In genomic region chr13:106858779-106859178, GRCm38 (mm10) we compare ENCODE assay signal across 21 mouse cellular contexts.
DNase-seq lines count a peak whose midpoint lies in the region; ATAC-seq and TF ChIP-seq lines count a peak whose summit lies in the region.
"Had no signal": no experiment of that assay in that cellular context is flagged by ENCODE, and none has a peak within 500 bp of the region (broad histone marks: within the 10 kb centered on the region; RNA-seq: fewer than 3 reads in every experiment).

No protein-coding gene starts in this region.

- H3K9ac ChIP-seq in intestine, embryonic 15.5 days: no peak overlapping the region
- H3K9ac ChIP-seq in intestine, embryonic 16.5 days (ENCODE audit: low read depth, low read length): no peak overlapping the region
- no peak overlapping the region for H3K9ac ChIP-seq in intestine, postnatal 0 days (ENCODE audit: low read depth, low read length)

- no peaks in the 10 kb centered on the region for H3K27me3 ChIP-seq in intestine, embryonic 15.5 days (replicated peaks)
- no peaks in the 10 kb centered on the region for H3K27me3 ChIP-seq in intestine, embryonic 16.5 days (replicated peaks; ENCODE audit: control insufficient read depth, insufficient read depth, low read length)
- no peaks in the 10 kb centered on the region for H3K27me3 ChIP-seq in intestine, postnatal 0 days (replicated peaks; ENCODE audit: control insufficient read depth, insufficient read depth, low read length)
- no peaks in the 10 kb centered on the region for H3K27me3 ChIP-seq in heart, embryonic 10.5 days (ENCODE audit: insufficient read depth, poor library complexity, severe bottlenecking)
- H3K27me3 ChIP-seq: CH12.LX, Patski had no signal

- H3K36me3 ChIP-seq in intestine, embryonic 15.5 days: no peaks in the 10 kb centered on the region
- no peaks in the 10 kb centered on the region for H3K36me3 ChIP-seq in intestine, embryonic 16.5 days (ENCODE audit: control insufficient read depth, insufficient read depth, low read length)
- H3K36me3 ChIP-seq in intestine, postnatal 0 days (ENCODE audit: control insufficient read depth, insufficient read depth): 0 out of 2 replicates have a peak, but pooled peaks cover 3% of the 10 kb centered on the region
- peaks cover 37% of the 10 kb centered on the region for H3K36me3 ChIP-seq in heart, embryonic 10.5 days

- no peaks in the 10 kb centered on the region for H3K9me3 ChIP-seq in intestine, embryonic 15.5 days
- no peaks in the 10 kb centered on the region for H3K9me3 ChIP-seq in intestine, embryonic 16.5 days (ENCODE audit: control insufficient read depth, low read length)
- no peaks in the 10 kb centered on the region for H3K9me3 ChIP-seq in intestine, postnatal 0 days (ENCODE audit: control insufficient read depth)
- H3K9me3 ChIP-seq in heart, embryonic 10.5 days: no peaks in the 10 kb centered on the region
- H3K9me3 ChIP-seq: G1E had no signal

- peak; percentile 72 for ATAC-seq in intestine, embryonic 15.5 days
- ATAC-seq in intestine, embryonic 16.5 days: peak; percentile 95
- peak; percentile 90 for ATAC-seq in intestine, postnatal 0 days
- ATAC-seq: activated CD4-positive, CD25-positive, alpha-beta regulatory T cell, adult 4 months; CD4-positive, CD25-positive, alpha-beta regulatory T cell, adult 4 months; Patski had no signal

- no peak overlapping the region for H3K4me2 ChIP-seq in intestine, embryonic 15.5 days (replicated peaks)
- H3K4me2 ChIP-seq in intestine, embryonic 16.5 days (ENCODE audit: low read depth, low read length): no peak overlapping the region
- no peak overlapping the region for H3K4me2 ChIP-seq in intestine, postnatal 0 days (replicated peaks; ENCODE audit: low read depth)

- no peaks in the 10 kb centered on the region for H3K4me1 ChIP-seq in intestine, embryonic 15.5 days (replicated peaks)
- no peaks in the 10 kb centered on the region for H3K4me1 ChIP-seq in intestine, embryonic 16.5 days (ENCODE audit: control insufficient read depth, insufficient read depth, low read length)
- no peaks in the 10 kb centered on the region for H3K4me1 ChIP-seq in intestine, postnatal 0 days (replicated peaks; ENCODE audit: control insufficient read depth, insufficient read depth, low read length)
- H3K4me1 ChIP-seq in heart, embryonic 10.5 days: no peaks in the 10 kb centered on the region

- no peak overlapping the region for H3K4me3 ChIP-seq in intestine, embryonic 15.5 days (replicated peaks)
- H3K4me3 ChIP-seq in intestine, embryonic 16.5 days (ENCODE audit: low read length): no peak overlapping the region
- H3K4me3 ChIP-seq in intestine, postnatal 0 days (ENCODE audit: low read depth, low read length): no peak overlapping the region
- H3K4me3 ChIP-seq in heart, embryonic 10.5 days: no peak overlapping the region

- no peak for TF ChIP-seq CTCF in intestine, postnatal 0 days (IDR thresholded peaks at IDR 0.05; ENCODE audit: low read depth)

- no peak overlapping the region for H3K27ac ChIP-seq in intestine, embryonic 15.5 days
- no peak overlapping the region for H3K27ac ChIP-seq in intestine, embryonic 16.5 days (ENCODE audit: low read length)
- no peak overlapping the region for H3K27ac ChIP-seq in intestine, postnatal 0 days (ENCODE audit: low read depth, low read length)
- H3K27ac ChIP-seq in heart, embryonic 10.5 days: no peak overlapping the region

- WGBS in intestine, embryonic 15.5 days: 77% methylated on average over 5 of the region's 5 CpGs
- WGBS in intestine, embryonic 16.5 days: 74% methylated on average over 5 of the region's 5 CpGs
- 56% methylated on average over 5 of the region's 5 CpGs for WGBS in intestine, postnatal 0 days
- 88% methylated on average over 5 of the region's 5 CpGs for WGBS in heart, embryonic 10.5 days

- no peak for DNase-seq in right cerebral cortex, postnatal 36 days (ENCODE audit: low spot score in 2 of 2)
- DNase-seq in cerebellum, postnatal 36 days: no peak
- no peak for DNase-seq in heart, embryonic 10.5 days (ENCODE audit: low spot score)
- DNase-seq: adrenal gland, adult 2 months; adrenal gland, adult 8-10 months; adrenal gland, postnatal 10 days; adrenal gland, postnatal 14 days; adrenal gland, postnatal 25 days; adrenal gland, postnatal 36 days; B cell, adult 2 months; cerebellum, adult 11 months; cerebellum, adult 11-12 months; cerebellum, adult 18-20 months had no signal
